Mouse (Mus musculus) adrenal gland, adult 2 months (tissue): ENCODE data around the gene 4930539E08Rik. TPM values are rescaled to one million over a fixed set of nuclear protein-coding genes. Genes with fewer than 3 reads are reported as not detected.

Source experiments
- DNase-seq: peaks from one replicate; pipeline ENCODE4 v3.0.0; 2021
- polyA plus RNA-seq: library from polyadenylated mRNA; depleted of rRNA; stranded (reverse); fragments of >200 nt; gene quantifications from 2 replicates; pipeline ENCODE4 v1.2.3, GENCODE M21; 2012
- total RNA-seq, 2 experiments: library from RNA; stranded (reverse); gene quantifications; 2 replicates each; pipeline ENCODE4 v1.2.3; 2021

The 4930539E08Rik gene
- total and polyA plus RNA-seq, 3 experiments, result 0.03 TPM; not detected in 2

GRCm38 (mm10) chr17:28895217-28895875 lies 19.8 kb downstream of the 4930539E08Rik start:
- DNase-seq, result no peak

DNA sequence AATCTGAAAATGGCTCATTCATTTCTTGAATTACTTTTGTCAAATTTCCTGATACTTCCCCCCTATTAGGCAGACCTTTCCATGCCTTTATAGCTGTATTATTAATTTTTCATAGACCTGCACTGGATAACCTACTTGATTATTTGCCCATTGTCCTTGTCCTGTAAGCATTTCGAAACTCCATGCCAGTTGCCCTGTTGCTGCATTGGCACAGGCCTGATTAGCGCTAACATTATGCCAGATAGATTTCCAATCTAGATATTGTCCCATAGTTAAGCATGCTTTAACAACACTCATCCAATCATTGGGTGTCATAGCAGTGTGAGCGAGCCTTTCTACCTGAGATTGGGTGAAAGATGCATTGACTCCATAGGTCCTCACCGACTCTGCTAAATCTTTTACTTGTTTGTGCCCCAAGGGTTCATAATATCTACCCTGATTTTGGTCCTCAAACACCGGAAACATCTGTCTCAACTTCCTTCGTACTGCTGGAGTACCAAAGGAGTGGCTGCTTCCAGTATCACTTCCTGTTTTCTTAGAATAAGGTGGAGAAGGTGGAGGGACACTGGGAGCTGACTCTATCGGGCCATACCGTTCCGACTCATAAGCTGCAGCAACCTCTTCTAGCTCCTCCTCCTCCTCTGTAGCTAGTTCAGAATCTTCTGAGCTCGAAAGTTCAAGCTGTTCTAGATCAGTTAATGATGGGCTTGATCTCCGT lies 20.9 kb downstream of the 4930539E08Rik start:
- no peak for DNase-seq

GRCm38 (mm10) chr17:28886266-28886665 lies 28.9 kb downstream of the 4930539E08Rik start:
- no peak for DNase-seq

DNA sequence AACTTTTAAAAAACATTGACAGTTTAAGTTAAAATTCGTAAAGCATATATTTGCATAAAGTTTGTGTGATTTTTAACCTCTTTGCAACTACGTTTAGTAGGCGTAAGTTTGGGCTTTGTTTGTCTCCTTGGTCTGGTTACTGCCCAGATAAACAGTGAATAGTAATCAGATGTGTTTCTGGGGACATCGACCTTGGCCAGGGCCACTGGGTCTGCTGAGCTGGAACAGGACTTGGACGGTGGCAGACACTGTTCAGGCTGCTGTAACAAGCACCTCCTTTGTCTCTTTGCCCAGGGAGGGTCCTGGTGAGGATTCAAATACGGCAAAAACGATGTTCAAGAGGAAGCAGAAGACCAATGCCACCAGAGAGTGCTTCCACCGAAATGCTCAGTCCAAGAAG lies 29.9 kb downstream of the 4930539E08Rik start:
- DNase-seq, result peak; percentile 58

- DNase-seq, result no peak
These were observed 31.1 kb downstream of the 4930539E08Rik start for GRCm38 (mm10) chr17:28883941-28884516.

- DNase-seq, result no peak
These were observed 32.3 kb downstream of the 4930539E08Rik start for GRCm38 (mm10) chr17:28882810-28883209.

DNA sequence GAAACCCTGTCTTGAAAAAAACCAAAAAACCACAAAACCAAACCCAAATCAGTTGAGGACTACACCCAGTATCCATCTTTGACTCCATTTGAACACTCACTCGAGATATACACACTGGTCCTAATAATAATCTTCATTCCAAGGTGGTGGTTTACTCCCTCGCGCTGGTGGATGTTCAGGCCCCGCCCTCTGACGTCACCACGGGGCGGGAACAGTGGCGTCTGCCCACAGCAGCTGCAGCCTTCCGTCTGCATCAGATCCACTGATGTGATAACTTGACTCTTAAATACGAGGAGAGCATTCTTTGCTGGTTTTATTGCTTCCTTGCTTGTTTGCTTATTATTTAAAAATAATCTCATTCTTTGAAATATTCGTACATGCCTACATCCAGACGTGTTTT lies 32.8 kb downstream of the 4930539E08Rik start:
- DNase-seq, result peak; percentile 77

GRCm38 (mm10) chr17:28879931-28880391 lies 35.2 kb downstream of the 4930539E08Rik start:
- peak; percentile 76 for DNase-seq

GRCm38 (mm10) chr17:28876821-28877220 lies 38.3 kb downstream of the 4930539E08Rik start:
- no peak for DNase-seq

DNA sequence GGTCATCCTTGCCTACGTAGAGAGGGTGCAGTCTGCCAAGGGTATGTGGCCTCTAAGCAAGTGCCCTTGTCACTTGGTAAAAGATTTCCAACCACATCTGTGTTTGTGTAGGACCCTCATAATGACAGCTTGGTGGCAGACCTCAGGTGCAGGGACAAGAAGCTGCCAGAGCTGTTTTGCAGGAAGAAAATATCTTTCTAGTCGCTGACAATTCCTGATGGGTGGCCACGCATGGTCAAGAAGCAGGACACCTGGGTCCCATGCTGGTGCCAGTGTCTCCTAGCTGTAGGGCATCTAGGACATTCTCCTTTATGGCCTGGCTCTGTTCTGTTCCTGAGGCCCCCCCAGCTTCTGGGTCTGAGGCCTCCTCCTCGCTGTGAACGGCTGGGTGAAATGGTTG lies 38.8 kb downstream of the 4930539E08Rik start:
- DNase-seq, result no peak

DNA sequence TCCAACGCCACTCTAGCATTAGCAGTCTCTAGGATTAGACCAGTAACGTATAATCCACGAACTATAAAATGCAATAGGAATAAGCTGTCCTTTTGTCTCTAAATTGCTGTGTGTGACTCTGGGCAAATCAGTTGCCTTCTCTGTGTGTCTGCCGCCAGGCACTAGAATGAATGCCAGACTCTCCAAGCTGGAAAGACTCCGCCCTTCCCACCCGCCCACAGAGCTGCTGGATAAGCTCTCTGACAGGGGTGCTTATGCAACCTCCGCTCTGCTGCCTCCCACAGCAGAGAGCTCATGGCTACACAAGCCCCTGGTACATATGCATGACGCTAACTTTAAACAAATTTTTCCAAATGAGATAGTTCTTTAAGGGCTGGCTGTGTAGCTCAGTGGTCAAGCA lies 39.8 kb downstream of the 4930539E08Rik start:
- peak; percentile 83 for DNase-seq

- peak; percentile 89 for DNase-seq
These were observed 40.3 kb downstream of the 4930539E08Rik start for GRCm38 (mm10) chr17:28874825-28875224.

GRCm38 (mm10) chr17:28874216-28874615 lies 40.9 kb downstream of the 4930539E08Rik start:
- no peak for DNase-seq

- no peak for DNase-seq
These were observed 42.8 kb downstream of the 4930539E08Rik start for GRCm38 (mm10) chr17:28872322-28872721.

- DNase-seq, result no peak
These were observed 43.3 kb downstream of the 4930539E08Rik start for GRCm38 (mm10) chr17:28871831-28872230.

GRCm38 (mm10) chr17:28870435-28870834 lies 44.7 kb downstream of the 4930539E08Rik start:
- DNase-seq, result no peak

DNA sequence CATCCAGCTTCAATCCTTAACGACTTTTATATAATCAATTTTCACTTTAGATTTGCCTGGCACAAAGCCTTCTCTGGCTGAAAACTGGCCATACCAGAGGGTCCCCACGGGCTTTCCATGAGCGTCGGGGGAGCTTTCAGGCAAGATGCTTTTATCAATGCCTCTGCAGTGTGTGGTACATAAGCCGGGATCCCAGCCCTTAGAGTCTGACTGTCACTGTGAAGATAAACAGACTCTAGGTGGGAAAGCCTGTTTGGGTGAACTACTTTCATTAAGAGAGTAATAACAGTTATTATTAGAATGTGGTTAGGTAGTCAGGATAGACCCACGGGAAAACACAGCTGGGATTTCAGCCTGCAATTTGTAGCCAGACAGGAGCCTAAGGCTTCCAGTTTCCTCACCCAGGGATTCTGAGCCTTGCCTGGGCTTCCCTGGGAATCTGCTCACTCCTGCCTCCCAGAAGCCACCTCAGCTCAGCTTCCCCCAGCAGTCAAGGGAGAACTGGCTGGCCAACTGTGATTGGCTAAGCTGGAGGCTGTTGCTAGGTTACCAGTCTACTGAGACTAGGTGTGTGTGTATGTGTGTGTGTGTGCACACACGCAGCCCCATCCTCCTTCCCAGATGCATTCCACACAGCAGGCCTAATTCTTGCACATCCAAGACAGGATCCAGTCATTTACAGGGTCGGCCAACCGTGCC lies 45.6 kb downstream of the 4930539E08Rik start:
- no peak for DNase-seq

- no peak for DNase-seq
These were observed 47.7 kb downstream of the 4930539E08Rik start for GRCm38 (mm10) chr17:28867381-28867780.

DNA sequence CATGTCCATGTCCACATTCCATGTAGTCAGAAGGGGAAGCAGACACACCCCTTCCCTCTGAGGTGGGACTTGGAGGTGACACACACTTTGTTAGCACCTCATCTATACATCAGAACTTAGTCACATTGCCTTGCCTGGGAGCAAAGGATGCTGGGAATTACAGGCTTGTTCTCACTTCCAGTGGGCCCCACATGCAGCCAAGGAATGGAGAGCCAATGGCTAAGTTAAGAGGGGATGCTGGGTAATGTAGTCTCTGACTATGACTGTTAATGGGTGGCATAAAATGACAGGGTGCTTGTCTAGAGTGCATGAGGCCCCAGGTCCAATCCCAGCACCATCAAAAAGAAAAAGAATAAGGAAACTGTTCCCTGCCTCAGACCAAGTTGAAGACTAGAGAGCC lies 48.2 kb downstream of the 4930539E08Rik start:
- no peak for DNase-seq

DNA sequence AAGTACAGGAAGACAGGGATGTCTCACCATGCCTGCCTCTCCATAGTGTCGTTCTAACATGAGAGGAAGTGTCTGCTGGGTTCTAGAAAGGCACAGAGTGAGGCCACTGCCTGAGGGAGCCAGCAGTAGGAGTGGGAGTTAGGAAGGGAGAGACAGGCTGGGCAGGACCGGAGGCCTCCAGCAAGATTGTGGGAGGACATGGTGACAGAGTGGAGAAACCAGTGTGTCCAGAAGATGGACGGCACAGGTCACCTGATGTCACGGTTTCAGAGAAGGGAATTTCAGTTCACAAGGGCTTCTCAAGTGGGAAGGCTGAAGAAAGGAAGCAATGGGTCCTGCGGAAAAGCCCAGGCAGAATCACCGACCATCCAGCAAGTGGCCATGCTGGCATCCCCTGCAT lies 50.7 kb downstream of the 4930539E08Rik start:
- DNase-seq, result no peak

- no peak for DNase-seq
These were observed 51.2 kb downstream of the 4930539E08Rik start for GRCm38 (mm10) chr17:28863926-28864325.

DNA sequence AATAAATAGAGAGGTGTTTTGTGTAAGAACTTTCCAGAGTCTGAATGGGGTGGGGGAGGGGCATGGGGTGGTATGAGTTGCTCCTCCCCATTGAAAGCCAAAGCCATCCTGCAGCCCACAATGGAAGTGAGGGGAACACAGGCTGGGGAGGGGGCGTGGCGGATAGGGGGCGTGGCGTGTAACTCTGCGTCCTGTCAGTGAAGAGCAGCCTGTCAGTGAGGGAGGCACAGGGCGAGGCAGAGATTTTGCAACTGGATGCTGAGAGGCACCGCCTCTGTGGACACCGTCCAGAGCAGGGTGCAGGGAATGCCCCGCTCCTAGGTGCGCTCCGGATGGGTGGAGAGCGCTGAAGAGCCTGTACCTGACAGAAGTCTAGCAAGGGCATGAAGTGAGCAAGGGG lies 56.9 kb downstream of the 4930539E08Rik start, which contains the start of gene Pnpla1:
Gene Pnpla1, plus strand, starts transcription at position 207 of the 400 bp plus-strand sequence.
- DNase-seq, result peak; percentile 31
